Mouse (Mus musculus): ENCODE measurements around the gene Ceacam20.
"Not testable (repeated sequence)": the region's sequence is repeated elsewhere in the genome, so short reads cannot be mapped to it uniquely, and the experiment has no call there.

The Ceacam20 gene

DNA sequence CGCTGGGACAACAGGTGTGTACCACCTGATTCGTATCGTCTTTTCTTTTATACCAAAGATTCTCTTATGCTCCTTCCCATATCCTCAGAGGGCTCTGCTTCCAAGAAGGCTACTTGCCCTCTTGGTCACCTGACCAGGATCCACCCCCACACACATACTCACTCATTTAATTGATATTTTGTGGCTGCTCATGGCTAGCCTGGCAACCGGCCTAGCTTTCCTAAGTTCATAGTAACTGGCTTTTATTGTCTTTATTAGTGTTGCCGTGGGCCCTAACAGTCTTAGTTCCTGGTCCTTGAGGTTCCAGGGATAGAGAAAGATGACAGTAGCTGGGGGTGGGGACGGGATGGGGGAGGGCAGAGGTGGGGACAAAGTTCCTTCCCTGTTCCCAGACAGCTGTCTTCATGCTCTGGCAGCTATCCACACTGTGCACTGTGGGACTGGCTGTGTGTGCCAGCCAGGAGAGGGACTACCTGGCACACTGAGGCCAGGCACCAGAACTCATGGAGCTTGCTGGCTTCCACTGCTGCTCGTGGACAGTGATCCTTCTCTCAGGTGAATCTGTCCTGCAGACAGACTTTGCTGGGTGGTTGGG, at the start of gene Ceacam20:
Ceacam20 (plus strand) TSS at position 428 of the 595 bp plus-strand sequence.
- peak; percentile 25 for DNase-seq

GRCm38 (mm10) chr7:19920166-19920505, 45.1 kb upstream of the Ceacam20 start:
- DNase-seq, result no peak

DNA sequence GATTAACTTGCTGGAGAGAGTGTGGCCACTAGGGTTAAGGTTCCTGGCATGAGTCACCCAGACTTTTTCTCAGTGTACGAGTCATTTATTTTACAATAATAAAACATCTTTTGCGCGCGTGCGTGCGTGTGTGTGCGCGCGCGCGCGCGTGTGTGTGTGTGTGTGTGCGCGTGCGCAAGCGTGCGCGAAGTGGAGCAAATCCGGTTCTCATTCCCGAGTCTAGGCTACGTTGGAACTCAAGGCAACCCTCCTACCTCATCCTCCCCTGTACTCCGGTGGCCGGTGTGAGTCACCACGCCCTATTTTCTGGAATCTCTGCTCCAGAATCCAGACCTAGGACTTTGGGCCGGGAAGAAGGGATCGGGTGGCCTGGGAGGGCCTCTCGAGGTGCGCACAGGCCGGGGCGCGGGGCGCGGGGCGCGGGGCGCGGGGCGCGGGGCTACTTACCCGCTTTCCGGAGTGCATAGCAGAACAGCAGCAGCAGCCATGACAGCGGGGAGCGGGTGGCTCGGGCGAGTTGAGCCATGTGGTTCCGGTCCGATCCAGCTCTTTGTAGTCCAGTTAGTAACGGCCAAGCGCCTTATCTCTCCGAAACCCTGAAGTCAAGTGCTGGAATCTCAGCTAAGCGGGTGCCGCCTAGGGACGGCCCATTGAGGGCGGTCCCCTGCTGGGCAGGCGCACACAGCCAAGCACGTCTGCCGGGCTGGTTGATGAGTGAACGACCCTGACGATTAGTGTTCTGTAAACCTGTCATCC, 44.5 kb upstream of the Ceacam20 start, which contains the start of gene Pvr:
Pvr (minus strand) TSS at position 655 of the 756 bp plus-strand sequence.
- peak; percentile 84 for DNase-seq

DNA sequence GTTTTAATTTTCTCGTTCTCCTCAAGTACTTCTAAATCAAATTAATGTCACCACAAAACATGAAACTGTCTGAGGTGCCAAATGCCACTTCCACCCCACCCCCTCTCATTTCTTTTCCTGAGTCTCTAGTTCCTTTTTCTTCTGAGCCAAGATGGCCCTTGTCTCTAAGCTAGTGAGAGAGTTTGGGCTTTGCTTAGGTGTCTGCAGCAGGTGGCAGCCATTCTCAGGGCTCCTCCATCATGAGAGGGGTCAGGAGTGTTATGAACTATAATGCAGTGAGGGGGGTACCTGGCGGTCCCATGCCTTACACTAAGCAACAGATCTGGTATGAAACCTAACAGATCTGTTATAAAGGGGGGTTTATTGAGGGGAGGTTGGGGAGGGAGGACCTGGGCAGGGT, 41.9 kb upstream of the Ceacam20 start:
- no peak for DNase-seq

DNA sequence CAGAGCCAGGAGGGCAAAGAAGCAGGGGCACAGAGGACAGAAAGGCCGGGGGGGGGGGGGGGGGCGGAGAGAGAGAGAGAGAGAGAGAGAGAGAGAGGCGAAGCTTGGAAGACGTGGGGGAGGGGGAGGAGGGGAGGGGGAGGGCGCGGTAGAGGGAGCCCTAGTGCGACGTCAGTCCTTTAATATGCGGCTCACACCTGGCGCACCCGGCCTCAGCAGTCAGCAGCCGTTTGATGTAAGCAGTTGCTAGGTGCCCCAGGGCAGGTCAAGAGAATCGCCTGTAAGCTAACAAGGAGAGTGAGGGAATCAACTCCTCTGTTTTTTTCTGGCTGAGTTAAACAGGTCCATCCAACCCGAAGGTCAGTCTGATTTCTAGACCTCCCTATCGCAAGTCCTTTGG, 41.4 kb upstream of the Ceacam20 start:
- DNase-seq, result peak; percentile 26

- DNase-seq, result no peak
These were observed 39.8 kb upstream of the Ceacam20 start for GRCm38 (mm10) chr7:19925376-19925775.

DNA sequence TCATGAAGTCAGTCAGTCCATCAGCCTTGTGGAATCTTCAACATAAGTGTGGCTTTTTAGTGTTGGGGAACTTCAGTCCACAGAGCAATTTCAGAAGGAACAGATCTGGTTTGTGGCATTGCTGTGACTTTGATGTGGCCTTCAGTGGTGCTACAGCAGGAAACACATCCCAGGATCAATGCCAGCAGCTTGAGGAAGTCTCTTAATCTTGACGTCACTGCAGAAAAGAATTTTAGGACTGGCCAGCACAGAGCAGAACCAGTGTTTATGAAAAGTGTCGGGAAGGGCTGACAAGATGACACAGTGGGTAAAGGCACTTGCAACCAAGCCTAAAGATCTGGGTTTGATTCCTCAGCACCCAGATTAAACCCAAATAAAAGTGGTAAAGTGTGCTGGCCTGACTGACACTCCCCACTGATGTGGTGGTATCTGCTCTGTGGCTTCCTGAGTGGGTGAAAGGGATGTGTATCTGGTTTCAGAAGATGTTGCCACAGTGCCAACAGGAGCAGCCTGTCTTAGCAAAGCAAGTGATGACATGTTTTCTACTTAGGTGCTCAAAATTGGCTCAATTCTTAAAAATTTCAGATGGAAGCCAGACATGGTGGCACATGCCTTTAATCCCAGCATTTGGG, 38.2 kb upstream of the Ceacam20 start:
- DNase-seq, result no peak

GRCm38 (mm10) chr7:19928486-19928885, 36.7 kb upstream of the Ceacam20 start:
- no peak for DNase-seq

DNA sequence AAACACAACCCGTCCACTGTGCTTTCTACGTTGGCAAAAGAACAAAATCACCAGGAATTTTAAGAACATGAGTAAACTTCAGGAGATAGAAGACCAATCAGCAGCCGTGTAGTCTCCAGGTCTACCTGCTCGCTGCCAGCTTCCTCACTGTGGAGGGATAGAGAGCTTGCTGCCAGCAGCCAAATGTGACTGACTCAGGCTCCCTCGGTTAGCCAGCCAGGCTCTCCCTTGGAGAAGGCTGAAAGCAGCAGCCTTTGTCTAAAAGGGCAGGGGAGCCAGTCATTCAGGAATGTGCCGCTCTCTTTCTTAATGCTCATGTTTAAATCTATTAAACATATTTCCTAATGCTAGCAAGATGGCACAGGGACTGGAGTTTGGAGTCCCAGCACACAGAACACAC, 34.7 kb upstream of the Ceacam20 start:
- DNase-seq, result not testable (repeated sequence)

GRCm38 (mm10) chr7:19932133-19932876, 32.9 kb upstream of the Ceacam20 start:
- DNase-seq, result no peak

- DNase-seq, result peak; percentile 51
These were observed 32.1 kb upstream of the Ceacam20 start for GRCm38 (mm10) chr7:19932877-19933809.

- DNase-seq, result peak; percentile 24
These were observed 30.0 kb upstream of the Ceacam20 start for GRCm38 (mm10) chr7:19935171-19935751.

DNA sequence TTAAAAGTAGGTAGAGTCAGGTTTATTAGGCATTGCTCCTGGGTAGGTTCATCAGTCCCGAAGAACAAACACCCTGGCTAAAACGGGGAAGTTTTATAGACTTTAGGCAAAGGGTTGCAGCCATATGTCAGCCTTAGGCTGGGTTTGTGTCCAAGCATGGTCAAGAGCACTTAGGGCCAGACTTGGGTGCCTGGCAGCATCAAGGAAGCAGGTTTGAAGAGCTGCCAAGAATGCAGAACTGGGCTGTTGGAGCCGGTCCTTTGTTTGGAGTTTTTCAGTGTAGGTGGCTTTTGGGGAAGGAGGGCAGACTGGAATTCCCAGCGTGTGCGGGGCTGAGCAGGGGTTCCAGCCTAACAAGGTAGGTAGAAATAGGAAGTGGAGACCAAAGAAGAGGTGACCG, 29.3 kb upstream of the Ceacam20 start:
- DNase-seq, result peak; percentile 37

- no peak for DNase-seq
These were observed 27.9 kb upstream of the Ceacam20 start for GRCm38 (mm10) chr7:19937229-19937821.

DNA sequence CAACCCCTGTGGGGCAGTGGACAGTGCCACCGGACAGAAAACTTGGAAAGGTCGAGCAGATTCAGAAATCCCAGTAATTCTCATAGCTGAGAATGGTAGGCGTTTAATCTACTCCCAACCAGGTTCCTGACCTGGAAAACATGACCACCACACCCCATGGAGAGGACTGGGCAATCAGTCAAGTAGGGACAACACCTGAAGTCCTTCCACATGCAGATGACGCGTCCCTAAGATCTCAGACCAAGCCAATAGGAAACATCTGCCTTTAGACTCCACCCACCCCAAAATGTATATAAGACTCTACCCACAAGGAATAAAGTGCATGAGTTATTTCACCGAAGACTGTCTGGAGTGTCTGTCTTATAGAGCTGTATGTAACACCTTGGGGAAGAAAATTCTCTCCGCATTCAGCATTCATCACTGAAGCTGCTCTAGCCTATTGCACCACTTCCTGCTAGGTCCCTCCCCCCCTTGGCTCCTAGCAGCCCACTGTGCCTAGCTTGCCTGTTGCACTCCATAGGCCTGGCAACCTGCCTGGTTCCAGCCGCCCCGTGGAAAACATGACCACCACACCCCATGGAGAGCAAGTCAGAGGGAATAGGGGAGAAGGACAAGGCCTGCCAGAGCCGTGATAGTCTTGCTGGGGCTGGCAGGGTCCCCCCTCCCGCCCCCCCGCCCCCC, 25.5 kb upstream of the Ceacam20 start:
- peak; percentile 78 for DNase-seq

DNA sequence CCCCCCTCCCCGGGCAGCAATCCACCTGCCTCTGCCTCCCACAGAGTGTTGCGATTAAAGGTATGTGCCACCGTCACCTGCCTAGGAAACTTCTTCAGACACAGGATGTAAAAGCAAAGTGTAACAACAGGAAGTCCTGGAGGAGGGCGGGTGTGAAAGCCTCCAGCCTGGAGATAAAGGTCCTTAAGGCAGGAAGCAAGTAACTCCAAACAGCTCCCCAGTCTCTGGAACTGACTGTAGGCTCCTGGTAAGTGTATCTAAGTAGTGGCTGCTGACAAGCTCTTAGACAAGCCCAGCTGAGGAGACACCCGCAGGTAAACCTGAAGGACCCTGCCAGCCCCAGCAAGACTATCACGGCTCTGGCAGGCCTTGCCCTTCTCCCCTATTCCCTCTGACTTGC, 25.0 kb upstream of the Ceacam20 start:
- DNase-seq, result peak; percentile 39

DNA sequence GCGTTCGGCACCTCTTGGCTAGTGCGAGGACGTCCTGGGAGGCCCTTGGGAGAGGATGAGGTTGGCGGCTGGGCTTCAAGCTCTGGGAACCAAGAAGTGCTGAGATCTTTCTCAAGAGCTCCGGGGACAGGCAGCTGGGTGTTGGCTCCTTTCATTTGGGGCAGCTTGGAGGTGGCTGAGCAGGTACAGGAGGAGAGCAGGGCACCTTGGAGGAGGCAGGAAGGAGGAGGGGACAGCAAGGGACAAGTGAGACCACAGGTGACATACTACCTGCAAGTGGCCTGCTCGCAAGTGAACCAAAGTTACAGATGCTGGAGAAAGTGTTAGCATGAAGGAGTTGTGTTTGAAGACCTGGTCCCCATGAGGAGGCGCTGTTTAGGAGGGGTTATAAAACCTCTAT, 20.5 kb upstream of the Ceacam20 start:
- DNase-seq, result no peak

- DNase-seq, result no peak
These were observed 20.0 kb upstream of the Ceacam20 start for GRCm38 (mm10) chr7:19945201-19945600.

GRCm38 (mm10) chr7:19945821-19946515, 19.2 kb upstream of the Ceacam20 start:
- no peak for DNase-seq

GRCm38 (mm10) chr7:19948956-19949355, 16.3 kb upstream of the Ceacam20 start:
- no peak for DNase-seq
